In genomic region chr17:79770911-79771310, GRCm38 (mm10) we compare ENCODE assay signal across 19 mouse cellular contexts. TPM values are rescaled to one million over a fixed set of nuclear protein-coding genes. Genes with fewer than 3 reads are reported as not detected.
"Had no signal": no experiment of that assay in that cellular context is flagged by ENCODE, and none has a peak within 500 bp of the region (broad histone marks: within the 10 kb centered on the region; RNA-seq: fewer than 3 reads in every experiment).

No protein-coding gene starts in this region.

- H3K9ac ChIP-seq: lung, embryonic 14.5 days; midbrain, embryonic 13.5 days; midbrain, embryonic 15.5 days; neural tube, embryonic 12.5 days; stomach, embryonic 15.5 days had no signal

- DNase-seq: lung, adult 18-20 months; lung, embryonic 14.5 days; lung, postnatal 10 days; lung, postnatal 36 days; right cerebral cortex, postnatal 14 days; thymus, adult 2 months; thymus, postnatal 25 days; thymus, postnatal 4 days had no signal

- H3K4me3 ChIP-seq: megakaryocyte, embryonic 14.5 days; midbrain, embryonic 13.5 days; midbrain, embryonic 15.5 days; neural tube, embryonic 12.5 days; stomach, embryonic 15.5 days had no signal

- ATAC-seq: midbrain, embryonic 13.5 days had no signal

- H3K4me1 ChIP-seq: megakaryocyte, embryonic 14.5 days; stomach, embryonic 15.5 days had no signal

- H3K36me3 ChIP-seq: midbrain, embryonic 13.5 days; midbrain, embryonic 15.5 days; neural tube, embryonic 12.5 days; stomach, embryonic 15.5 days had no signal

- H3K4me2 ChIP-seq: midbrain, embryonic 11.5 days; midbrain, embryonic 13.5 days; midbrain, embryonic 15.5 days; stomach, embryonic 15.5 days had no signal

- H3K27ac ChIP-seq: macrophage; midbrain, embryonic 13.5 days; midbrain, embryonic 15.5 days; neural tube, embryonic 12.5 days; stomach, embryonic 15.5 days; stomach, postnatal 0 days had no signal

- H3K27me3 ChIP-seq: megakaryocyte, embryonic 14.5 days; midbrain, embryonic 13.5 days; midbrain, embryonic 15.5 days; neural tube, embryonic 12.5 days; stomach, embryonic 15.5 days had no signal

- H3K9me3 ChIP-seq: midbrain, embryonic 13.5 days; midbrain, embryonic 15.5 days; neural tube, embryonic 12.5 days; stomach, embryonic 15.5 days had no signal

RNA-seq across cellular contexts. Expression of gene Cyp1b1, which starts 56.0 kb away (rescaled TPM):
- total RNA-seq: megakaryocyte progenitor cell, adult 5-6 weeks; monocyte, adult 5-6 weeks; neutrophil, adult 5-6 weeks had no signal
